Mouse (Mus musculus): Measurements from ENCODE around the gene Vangl1. TPM values are rescaled to one million over a fixed set of nuclear protein-coding genes. Genes with fewer than 3 reads are reported as not detected.
"Not testable (repeated sequence)": the region's sequence is repeated elsewhere in the genome, so short reads cannot be mapped to it uniquely, and the experiment has no call there.

Gene Vangl1
- polyA plus RNA-seq, 1 experiment from 2014 or later, result 29.4 TPM

GRCm38 (mm10) chr3:102205458-102205830 is 951 bp upstream of the Vangl1 start:
- Histone ChIP-seq H3K4me1 (ENCODE audit: control insufficient read depth, insufficient read depth, low read length) (peaks cover 15% of the 10 kb centered on the region), H3K9me3 (replicated peaks; ENCODE audit: control insufficient read depth, low read length) (no peaks in the 10 kb centered on the region), H3K27ac (ENCODE audit: low read depth, low read length) (no peak overlapping the region), H3K4me2 (peak overlapping the region; percentile 70), H3K4me3 (ENCODE audit: low read depth, low read length) (peak overlapping the region; percentile 86; the same call in 1 of the 2 replicates), H3K27me3 (ENCODE audit: control insufficient read depth, insufficient read depth, low read length) (no peaks in the 10 kb centered on the region), H3K36me3 (ENCODE audit: control insufficient read depth, insufficient read depth, low read length) (no peaks in the 10 kb centered on the region), H3K9ac (ENCODE audit: low read depth, low read length) (no peak overlapping the region)
- ATAC-seq (replicated peaks; ENCODE audit: insufficient number of reproducible peaks, low FRiP score, low TSS enrichment), result no peak
- WGBS (ENCODE audit: insufficient replicate concordance), result 9% methylated on average over 7 of the region's 7 CpGs

- 10% methylated on average over 14 of the region's 17 CpGs for WGBS (ENCODE audit: insufficient replicate concordance)
- H3K27me3 ChIP-seq (ENCODE audit: control insufficient read depth, insufficient read depth, low read length); H3K9me3 ChIP-seq (replicated peaks; ENCODE audit: control insufficient read depth, low read length); ATAC-seq (replicated peaks; ENCODE audit: insufficient number of reproducible peaks, low FRiP score, low TSS enrichment); H3K36me3 ChIP-seq (ENCODE audit: control insufficient read depth, insufficient read depth, low read length): not testable (repeated sequence)
- Histone ChIP-seq H3K27ac (ENCODE audit: low read depth, low read length) (0 out of 2 replicates have a peak overlapping the region, but pooled peaks have one; percentile 76), H3K4me2 (peak overlapping the region; percentile 70), H3K4me3 (ENCODE audit: low read depth, low read length) (peak overlapping the region; percentile 86), H3K4me1 (ENCODE audit: control insufficient read depth, insufficient read depth, low read length) (peaks cover 20% of the 10 kb centered on the region), H3K9ac (ENCODE audit: low read depth, low read length) (peak overlapping the region; percentile 91; the same call in 1 of the 2 replicates)
Measured at GRCm38 (mm10) chr3:102204734-102205457, 403 bp upstream of the Vangl1 start.

GRCm38 (mm10) chr3:102203131-102203530 is 1.4 kb downstream of the Vangl1 start:
- H3K4me1 ChIP-seq (ENCODE audit: control insufficient read depth, insufficient read depth, low read length), result peaks cover 38% of the 10 kb centered on the region
- ATAC-seq (replicated peaks; ENCODE audit: insufficient number of reproducible peaks, low FRiP score, low TSS enrichment), result no peak

GRCm38 (mm10) chr3:102199991-102200390 is 4.5 kb downstream of the Vangl1 start:
- Histone ChIP-seq H3K4me1 (ENCODE audit: control insufficient read depth, insufficient read depth, low read length) (peaks cover 58% of the 10 kb centered on the region), H3K27me3 (ENCODE audit: control insufficient read depth, insufficient read depth, low read length) (no peaks in the 10 kb centered on the region), H3K4me3 (ENCODE audit: low read depth, low read length) (no peak overlapping the region), H3K9ac (ENCODE audit: low read depth, low read length) (no peak overlapping the region), H3K9me3 (replicated peaks; ENCODE audit: control insufficient read depth, low read length) (no peaks in the 10 kb centered on the region), H3K36me3 (ENCODE audit: control insufficient read depth, insufficient read depth, low read length) (no peaks in the 10 kb centered on the region; the same call in 1 of the 2 replicates), H3K4me2 (no peak overlapping the region), H3K27ac (ENCODE audit: low read depth, low read length) (no peak overlapping the region)
- WGBS (ENCODE audit: insufficient replicate concordance), result 37% methylated on average over 4 of the region's 4 CpGs
- ATAC-seq (replicated peaks; ENCODE audit: insufficient number of reproducible peaks, low FRiP score, low TSS enrichment), result no peak

More at GRCm38 (mm10) chr3:102203131-102203530, 1.4 kb downstream of the Vangl1 start:
- H3K9ac ChIP-seq (ENCODE audit: low read depth, low read length), result peak overlapping the region; percentile 91
- no peaks in the 10 kb centered on the region for H3K27me3 ChIP-seq (ENCODE audit: control insufficient read depth, insufficient read depth, low read length)
- H3K9me3 ChIP-seq (replicated peaks; ENCODE audit: control insufficient read depth, low read length), result no peaks in the 10 kb centered on the region
- peak overlapping the region; percentile 86 for H3K4me3 ChIP-seq (ENCODE audit: low read depth, low read length)
- H3K36me3 ChIP-seq (ENCODE audit: control insufficient read depth, insufficient read depth, low read length), result no peaks in the 10 kb centered on the region
- H3K4me2 ChIP-seq, result peak overlapping the region; percentile 70
- 15% methylated on average over 7 of the region's 7 CpGs for WGBS (ENCODE audit: insufficient replicate concordance)
- H3K27ac ChIP-seq (ENCODE audit: low read depth, low read length), result no peak overlapping the region; the same call in 1 of the 2 replicates

- 38% methylated on average over 4 of the region's 4 CpGs for WGBS (ENCODE audit: insufficient replicate concordance)
- 0 out of 2 replicates have a peak overlapping the region, but pooled peaks have one; percentile 29 for H3K27ac ChIP-seq (ENCODE audit: low read depth, low read length)
- H3K27me3 ChIP-seq (ENCODE audit: control insufficient read depth, insufficient read depth, low read length), result no peaks in the 10 kb centered on the region
- H3K4me2 ChIP-seq, result no peak overlapping the region
- H3K9ac ChIP-seq (ENCODE audit: low read depth, low read length), result no peak overlapping the region
- H3K36me3 ChIP-seq (ENCODE audit: control insufficient read depth, insufficient read depth, low read length), result no peaks in the 10 kb centered on the region; the same call in 1 of the 2 replicates
- H3K9me3 ChIP-seq (replicated peaks; ENCODE audit: control insufficient read depth, low read length), result no peaks in the 10 kb centered on the region
- H3K4me1 ChIP-seq (ENCODE audit: control insufficient read depth, insufficient read depth, low read length), result peaks cover 64% of the 10 kb centered on the region
- no peak for ATAC-seq (replicated peaks; ENCODE audit: insufficient number of reproducible peaks, low FRiP score, low TSS enrichment)
- H3K4me3 ChIP-seq (ENCODE audit: low read depth, low read length), result no peak overlapping the region
Measured at GRCm38 (mm10) chr3:102199226-102199625, 5.3 kb downstream of the Vangl1 start.

GRCm38 (mm10) chr3:102198446-102198845 is 6.0 kb downstream of the Vangl1 start:
- WGBS (ENCODE audit: insufficient replicate concordance), result 31% methylated on average over 6 of the region's 6 CpGs
- no peak for ATAC-seq (replicated peaks; ENCODE audit: insufficient number of reproducible peaks, low FRiP score, low TSS enrichment)
- no peak overlapping the region for H3K4me3 ChIP-seq (ENCODE audit: low read depth, low read length)
- H3K9me3 ChIP-seq (replicated peaks; ENCODE audit: control insufficient read depth, low read length), result no peaks in the 10 kb centered on the region
- H3K4me2 ChIP-seq, result peak overlapping the region; percentile 14; the same call in 1 of the 2 replicates
- no peak overlapping the region for H3K27ac ChIP-seq (ENCODE audit: low read depth, low read length)
- H3K4me1 ChIP-seq (ENCODE audit: control insufficient read depth, insufficient read depth, low read length), result peaks cover 71% of the 10 kb centered on the region
- H3K27me3 ChIP-seq (ENCODE audit: control insufficient read depth, insufficient read depth, low read length), result no peaks in the 10 kb centered on the region
- H3K9ac ChIP-seq (ENCODE audit: low read depth, low read length), result no peak overlapping the region
- H3K36me3 ChIP-seq (ENCODE audit: control insufficient read depth, insufficient read depth, low read length), result no peaks in the 10 kb centered on the region; the same call in 1 of the 2 replicates

GRCm38 (mm10) chr3:102197746-102198145 is 6.7 kb downstream of the Vangl1 start:
- peaks cover 78% of the 10 kb centered on the region for H3K4me1 ChIP-seq (ENCODE audit: control insufficient read depth, insufficient read depth, low read length)
- no peak overlapping the region for H3K4me3 ChIP-seq (ENCODE audit: low read depth, low read length)
- H3K4me2 ChIP-seq, result peak overlapping the region; percentile 17; the same call in 1 of the 2 replicates
- no peak overlapping the region for H3K9ac ChIP-seq (ENCODE audit: low read depth, low read length)
- H3K27me3 ChIP-seq (ENCODE audit: control insufficient read depth, insufficient read depth, low read length), result no peaks in the 10 kb centered on the region
- no peak overlapping the region for H3K27ac ChIP-seq (ENCODE audit: low read depth, low read length)
- H3K9me3 ChIP-seq (replicated peaks; ENCODE audit: control insufficient read depth, low read length), result no peaks in the 10 kb centered on the region
- ATAC-seq (replicated peaks; ENCODE audit: insufficient number of reproducible peaks, low FRiP score, low TSS enrichment), result no peak
- H3K36me3 ChIP-seq (ENCODE audit: control insufficient read depth, insufficient read depth, low read length), result no peaks in the 10 kb centered on the region; the same call in 1 of the 2 replicates
- 9% methylated on average over 5 of the region's 5 CpGs for WGBS (ENCODE audit: insufficient replicate concordance)

GRCm38 (mm10) chr3:102197152-102197551 is 7.3 kb downstream of the Vangl1 start:
- no peaks in the 10 kb centered on the region for H3K27me3 ChIP-seq (ENCODE audit: control insufficient read depth, insufficient read depth, low read length)
- H3K4me2 ChIP-seq, result no peak overlapping the region
- WGBS (ENCODE audit: insufficient replicate concordance), result 58% methylated on average over 5 of the region's 5 CpGs
- H3K4me3 ChIP-seq (ENCODE audit: low read depth, low read length), result no peak overlapping the region
- peaks cover 83% of the 10 kb centered on the region for H3K4me1 ChIP-seq (ENCODE audit: control insufficient read depth, insufficient read depth, low read length)
- no peak for ATAC-seq (replicated peaks; ENCODE audit: insufficient number of reproducible peaks, low FRiP score, low TSS enrichment)
- no peaks in the 10 kb centered on the region for H3K9me3 ChIP-seq (replicated peaks; ENCODE audit: control insufficient read depth, low read length)
- H3K27ac ChIP-seq (ENCODE audit: low read depth, low read length), result no peak overlapping the region
- no peaks in the 10 kb centered on the region; the same call in 1 of the 2 replicates for H3K36me3 ChIP-seq (ENCODE audit: control insufficient read depth, insufficient read depth, low read length)
- no peak overlapping the region for H3K9ac ChIP-seq (ENCODE audit: low read depth, low read length)
